Mouse (Mus musculus) lung, postnatal 0 days (tissue): Measurements from ENCODE around the gene Abhd2.

Source experiments
- CTCF ChIP-seq: IDR thresholded peaks from 2 replicates; pipeline ENCODE4 v1.5.1; 2016; ENCODE audit warnings: antibody characterized with exemption, mild to moderate bottlenecking
- EP300 ChIP-seq: IDR thresholded peaks from 2 replicates; pipeline ENCODE4 v1.6.1; 2016; ENCODE audit warnings: antibody characterized with exemption, mild to moderate bottlenecking, control low read depth

GRCm38 (mm10) chr7:79358350-79359182 is 85.6 kb downstream of the Abhd2 start:
- peak; percentile 20 for TF ChIP-seq CTCF
- peak; percentile 69 for TF ChIP-seq EP300
